Mouse (Mus musculus) kidney, postnatal 14 days (tissue): ENCODE measurements around the gene Adamts15.

Source experiments
- DNase-seq: peaks from one replicate; pipeline ENCODE4 v3.0.0; 2022; ENCODE audit warnings: mixed read lengths

The Adamts15 gene

DNA sequence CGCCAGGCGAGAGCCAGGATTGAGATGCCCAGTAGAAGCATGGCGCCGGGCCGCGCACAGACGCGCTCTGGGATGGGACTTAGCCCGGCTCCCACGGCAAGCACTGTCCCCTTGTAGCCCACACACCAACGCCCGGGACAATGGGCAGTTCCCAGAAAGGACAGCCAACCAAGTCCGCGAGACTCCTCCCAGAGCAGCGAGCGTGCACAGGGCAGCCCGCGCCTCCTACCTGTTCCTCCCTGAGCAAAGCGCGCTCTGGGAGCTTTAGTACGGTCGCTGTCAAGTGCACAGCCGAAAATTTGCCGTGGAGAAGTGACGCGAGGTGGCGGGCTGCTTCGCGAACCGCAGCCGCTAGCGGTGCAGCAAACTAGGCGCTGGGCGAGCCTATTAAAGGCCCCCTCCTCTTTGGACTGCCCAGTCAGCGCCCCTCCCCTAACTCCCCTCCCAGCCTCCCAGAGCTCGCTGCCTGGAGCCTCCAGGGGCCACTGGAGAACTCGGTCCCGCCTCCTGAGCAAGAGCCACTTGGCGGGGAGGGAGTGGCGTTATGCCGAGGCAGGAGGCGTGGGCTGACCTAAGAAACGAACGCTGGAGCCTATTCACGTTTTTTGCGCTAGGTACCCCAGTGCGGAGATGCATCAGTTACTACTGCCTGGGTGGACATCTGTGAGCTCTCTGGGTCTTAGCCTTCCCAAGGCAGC, at the start of gene Adamts15:
TSS of gene Adamts15 (minus strand) at position 256 of the 698 bp plus-strand sequence.
- peak; percentile 88 for DNase-seq

DNA sequence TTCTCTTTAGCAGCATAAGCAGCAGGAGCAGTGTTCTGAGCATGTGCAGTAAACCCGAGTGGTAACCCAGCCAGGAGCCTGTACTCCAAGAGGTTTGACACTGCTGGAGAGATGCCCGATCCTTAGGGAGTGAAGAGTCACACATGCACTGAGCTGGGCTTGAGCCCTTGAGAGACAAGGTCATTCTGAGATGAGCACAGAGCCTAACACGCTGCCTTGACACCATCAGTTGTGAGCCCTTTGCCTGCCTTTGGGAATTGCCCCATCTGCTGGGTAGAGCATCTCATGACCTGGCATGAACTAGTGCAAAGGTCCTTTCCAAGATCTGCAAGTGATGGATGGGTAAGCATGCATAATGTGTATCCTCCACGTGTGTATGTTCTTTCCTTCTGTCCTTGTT, 49.7 kb upstream of the Adamts15 start:
- DNase-seq = no peak

DNA sequence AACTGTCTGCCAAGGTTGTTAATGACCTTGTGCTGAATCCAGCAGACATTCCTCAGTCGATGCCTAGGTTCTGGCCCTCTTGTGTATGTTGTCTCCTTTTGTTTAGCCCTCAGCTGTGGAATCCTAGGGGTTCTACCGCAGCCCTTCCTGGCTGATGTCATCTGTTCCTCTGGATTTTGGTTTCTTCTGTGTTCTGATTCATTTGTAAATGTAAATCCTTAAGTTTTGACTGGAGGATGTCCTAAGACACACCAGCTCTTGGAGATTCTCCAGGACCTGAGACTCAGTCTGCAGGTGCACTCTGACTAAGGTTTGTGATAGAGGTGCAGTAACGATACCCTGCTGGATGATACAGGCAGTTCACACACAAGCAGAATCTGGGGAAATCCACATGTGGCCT, 47.7 kb upstream of the Adamts15 start:
- DNase-seq = no peak

DNA sequence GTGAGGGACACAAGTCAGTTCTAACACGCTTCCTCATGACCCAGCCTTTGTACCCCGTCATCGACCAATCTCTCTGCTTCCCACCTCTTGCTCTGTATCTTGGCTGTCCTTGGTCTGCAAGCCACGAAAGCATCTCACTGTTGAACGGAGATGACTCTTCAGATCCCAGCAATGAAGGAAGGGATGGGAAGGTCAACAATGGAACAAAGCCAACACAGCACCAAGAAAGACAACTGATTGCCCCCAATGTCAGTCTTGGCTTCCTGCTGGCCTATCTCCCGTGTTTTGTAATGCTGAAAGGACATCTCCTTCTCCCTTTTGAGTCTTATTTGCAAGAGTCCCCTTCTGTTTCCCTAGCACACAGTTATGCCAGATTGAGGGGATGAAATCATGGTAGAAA, 45.9 kb upstream of the Adamts15 start:
- no peak for DNase-seq

DNA sequence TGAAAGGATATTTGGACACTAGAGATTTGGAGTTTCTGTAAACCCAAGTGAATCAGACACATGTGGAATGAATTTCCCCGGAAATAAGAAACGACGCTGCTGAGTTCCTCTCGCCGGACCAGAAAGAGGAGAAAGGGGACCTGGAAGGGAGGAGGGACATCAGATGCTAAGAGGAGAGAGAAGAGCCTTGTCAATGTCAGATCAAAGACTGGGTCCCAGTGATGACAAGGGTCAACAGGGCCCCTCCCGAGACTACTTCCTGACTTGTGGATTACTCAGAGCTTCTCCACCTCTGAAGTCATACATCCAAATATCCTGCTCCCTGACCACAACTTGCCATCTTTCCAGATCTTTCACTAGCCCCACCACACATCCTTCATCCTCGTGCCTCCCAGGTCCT, 44.6 kb upstream of the Adamts15 start:
- no peak for DNase-seq

DNA sequence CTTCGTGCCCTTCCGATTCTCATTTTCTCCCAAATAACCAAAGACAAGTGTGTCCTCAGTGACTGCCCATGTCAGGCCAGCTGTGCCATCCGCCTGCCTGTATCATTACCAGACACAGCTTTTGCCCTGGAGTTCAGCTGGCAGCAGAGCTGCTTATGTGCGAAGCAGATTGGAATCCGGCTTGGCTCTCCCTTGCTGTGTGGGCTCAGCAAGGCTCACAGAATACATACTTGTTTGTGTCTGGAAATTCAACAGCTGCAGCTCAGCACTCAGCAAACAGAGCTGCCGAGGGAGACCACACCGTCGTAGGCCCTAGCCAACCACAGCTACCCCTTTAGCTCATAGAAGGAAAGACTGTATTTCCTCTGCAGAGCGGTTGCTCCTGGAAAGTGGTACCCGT, 42.4 kb upstream of the Adamts15 start:
- no peak for DNase-seq

DNA sequence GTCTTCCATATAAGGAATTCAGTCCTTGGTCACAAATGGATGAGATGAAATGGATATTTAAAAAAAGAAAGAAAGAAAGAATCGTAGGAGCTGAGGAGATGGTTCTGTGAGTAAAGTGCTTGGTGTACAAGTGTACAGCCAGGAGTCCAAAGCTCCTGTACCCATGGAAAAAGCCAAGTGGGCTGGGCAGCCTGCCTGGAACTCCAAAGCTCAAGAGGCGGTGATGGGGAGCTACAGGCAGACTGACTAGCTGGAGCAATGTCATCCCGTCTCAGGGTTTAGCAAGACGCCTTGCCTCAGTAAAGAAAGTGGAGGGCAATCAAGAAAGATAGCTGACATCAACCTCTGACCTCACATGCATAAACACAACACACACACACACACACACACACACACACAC, 41.5 kb upstream of the Adamts15 start:
- DNase-seq = no peak

DNA sequence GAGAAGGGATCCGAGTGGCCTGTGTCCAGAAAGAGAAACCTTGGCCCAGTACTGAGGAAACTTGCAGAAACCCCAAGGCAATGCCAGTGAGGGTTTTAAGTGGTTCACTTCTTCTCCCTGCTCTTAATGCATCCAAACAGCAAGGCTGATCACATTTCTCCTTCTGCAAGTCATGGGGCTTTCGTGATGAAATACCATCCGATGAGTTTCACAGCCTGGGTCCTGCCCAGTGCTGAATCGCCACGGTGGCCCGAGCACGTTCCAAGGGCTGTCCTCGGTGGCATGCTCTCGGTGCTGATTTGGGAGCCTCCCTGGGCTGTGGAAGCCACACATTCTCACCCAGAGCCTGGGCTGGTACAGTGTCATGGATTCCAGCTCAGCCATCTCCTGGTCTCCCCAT, 33.0 kb upstream of the Adamts15 start:
- no peak for DNase-seq

DNA sequence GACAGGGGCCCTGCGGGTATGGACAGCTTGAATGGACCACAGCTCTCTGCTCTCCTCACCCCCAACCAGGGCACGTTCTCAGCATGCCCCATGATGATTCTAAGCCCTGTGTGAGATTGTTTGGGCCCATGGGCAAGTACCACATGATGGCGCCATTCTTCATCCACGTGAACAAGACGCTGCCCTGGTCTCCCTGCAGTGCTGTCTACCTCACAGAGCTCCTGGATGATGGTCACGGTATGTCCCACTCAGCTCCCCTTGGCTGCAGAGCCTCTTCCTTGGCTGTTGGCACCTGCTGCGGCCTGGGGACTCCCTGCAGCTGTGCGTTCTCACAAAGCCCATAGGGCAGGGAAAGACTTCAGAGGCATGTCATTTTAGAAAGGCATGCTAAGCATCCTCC, 31.0 kb upstream of the Adamts15 start:
- peak; percentile 24 for DNase-seq

DNA sequence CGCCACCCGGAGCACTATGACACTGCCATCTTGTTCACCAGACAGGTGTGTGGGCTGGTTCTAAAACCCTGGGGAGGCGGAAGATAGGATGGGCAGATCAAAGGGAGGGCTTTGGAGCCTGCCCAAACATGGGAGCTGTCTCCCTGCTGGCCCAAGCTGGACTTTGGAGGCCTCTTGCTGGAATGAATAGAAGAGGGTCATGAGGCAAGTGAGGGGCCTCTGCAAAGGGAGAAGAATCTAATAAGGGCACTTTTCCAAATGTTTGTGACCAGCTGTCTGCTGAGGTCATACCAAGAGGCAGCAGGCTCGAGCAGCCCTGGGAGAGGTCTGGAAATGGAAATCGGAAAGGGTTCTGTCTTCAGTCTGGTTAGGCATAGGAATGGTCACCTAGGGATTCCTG, 29.2 kb upstream of the Adamts15 start:
- DNase-seq = no peak

DNA sequence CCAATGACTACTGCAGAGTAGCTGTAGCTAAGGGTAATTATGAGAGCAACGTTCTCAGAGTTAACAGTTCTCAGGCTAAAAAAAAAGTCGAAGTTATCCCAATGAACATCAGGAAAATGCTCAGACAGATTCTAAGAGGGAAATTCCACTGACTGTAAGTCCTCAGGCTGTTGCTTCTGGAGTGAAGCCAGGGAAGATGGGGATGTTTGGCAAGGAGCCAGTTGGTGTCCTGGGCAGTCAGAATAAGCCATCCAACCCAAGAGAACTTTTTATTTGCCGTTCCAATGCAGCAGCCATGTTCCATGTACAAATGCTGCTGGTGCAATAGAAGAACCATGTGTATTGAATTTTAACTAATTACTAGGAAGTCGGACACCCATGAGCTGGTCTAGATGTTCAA, 28.3 kb upstream of the Adamts15 start:
- peak; percentile 57 for DNase-seq

DNA sequence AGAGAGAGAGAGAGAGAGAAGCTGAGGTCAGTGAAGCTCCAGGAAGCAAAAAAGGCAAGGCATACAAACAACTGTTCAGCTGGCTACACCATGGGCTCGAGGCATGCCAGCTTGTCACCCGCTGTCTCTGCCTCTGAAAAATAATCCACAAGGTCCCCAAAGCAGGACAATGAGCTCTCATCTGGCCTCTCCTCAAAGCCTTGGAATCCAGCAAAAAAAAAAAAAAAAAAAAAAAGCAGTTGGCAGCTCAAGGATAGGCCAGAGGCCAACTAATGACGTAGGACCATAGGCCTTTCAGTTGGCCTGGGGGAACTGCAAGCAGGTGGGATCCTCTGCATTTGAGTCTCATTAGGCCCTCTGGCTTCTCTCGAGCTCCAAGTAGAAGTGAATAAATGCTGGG, 27.7 kb upstream of the Adamts15 start:
- DNase-seq = no peak

DNA sequence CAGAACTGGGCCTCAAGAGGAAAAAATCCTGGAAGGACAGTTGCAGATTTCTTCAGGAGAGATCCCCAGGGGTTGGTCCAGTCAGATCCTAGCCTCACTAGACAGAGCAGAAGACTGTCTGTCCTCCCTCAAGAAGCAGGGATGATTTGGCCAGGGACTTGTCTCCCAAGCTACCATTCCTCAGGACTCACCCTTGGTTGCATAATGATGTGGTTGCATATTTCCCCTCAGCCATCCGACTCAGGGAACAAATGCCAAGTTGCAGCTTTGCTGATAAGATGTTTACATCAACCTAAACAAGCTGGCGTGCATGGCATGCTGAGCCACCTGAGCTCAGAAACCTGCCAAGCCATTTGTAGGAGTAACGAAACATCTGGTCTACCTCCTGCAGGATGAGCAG, 27.2 kb upstream of the Adamts15 start:
- DNase-seq = no peak

DNA sequence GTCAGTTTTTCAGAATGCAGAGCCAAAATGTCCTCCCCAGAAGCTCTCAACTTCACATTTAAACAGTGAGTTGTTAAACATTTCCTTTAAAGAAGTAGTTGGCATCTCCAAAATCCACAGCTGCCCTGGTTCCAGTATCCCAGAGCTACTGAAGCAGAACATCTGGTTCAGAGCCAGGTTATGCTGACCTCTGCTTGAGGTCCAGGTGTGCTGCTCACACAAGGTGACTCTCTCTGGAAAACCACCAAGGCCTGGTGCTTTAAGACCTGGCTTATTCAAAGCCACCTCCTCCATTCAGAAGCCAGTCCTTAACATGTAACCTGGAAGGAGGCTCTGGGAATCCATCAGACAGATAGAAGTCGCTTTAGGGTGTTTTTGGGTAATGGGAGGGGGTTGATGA, 23.0 kb upstream of the Adamts15 start:
- peak; percentile 36 for DNase-seq

DNA sequence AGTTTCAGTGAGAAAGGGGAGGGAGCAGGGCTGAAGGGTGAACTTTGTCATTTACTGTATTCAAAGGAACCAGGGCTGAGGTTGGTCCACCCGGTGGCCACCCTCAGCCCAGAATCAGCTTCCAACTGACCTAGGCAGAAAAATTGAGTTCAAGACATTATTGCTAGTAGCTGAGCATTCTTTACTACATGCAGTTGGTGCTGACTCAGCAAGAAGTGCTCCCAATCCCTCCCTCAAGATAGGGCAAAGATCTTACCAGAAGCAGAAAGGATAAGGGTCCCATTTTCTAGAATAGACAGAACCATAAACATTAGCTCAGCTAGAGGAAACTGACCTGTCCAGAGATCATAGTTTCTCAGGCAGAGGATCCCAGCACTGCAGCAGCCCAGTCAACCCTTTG, 22.0 kb upstream of the Adamts15 start:
- no peak for DNase-seq

DNA sequence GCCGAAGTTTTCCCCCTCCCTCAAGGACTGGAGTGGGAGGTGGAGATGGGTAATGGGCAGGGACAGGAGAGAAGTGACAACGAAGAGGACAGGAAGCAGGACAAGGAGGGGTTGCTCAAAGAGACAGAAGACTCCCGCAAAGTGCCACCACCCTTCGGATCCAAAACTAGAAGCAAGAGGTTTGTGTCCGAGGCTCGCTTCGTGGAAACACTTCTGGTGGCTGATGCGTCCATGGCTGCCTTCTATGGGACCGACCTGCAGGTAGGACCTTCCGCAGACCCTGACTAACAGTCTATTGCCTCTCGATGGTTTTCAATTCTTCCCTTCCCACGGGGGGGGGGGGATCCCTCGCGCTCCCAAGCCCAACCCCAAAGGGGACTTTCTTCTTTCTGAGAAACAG, 21.1 kb upstream of the Adamts15 start:
- no peak for DNase-seq

DNA sequence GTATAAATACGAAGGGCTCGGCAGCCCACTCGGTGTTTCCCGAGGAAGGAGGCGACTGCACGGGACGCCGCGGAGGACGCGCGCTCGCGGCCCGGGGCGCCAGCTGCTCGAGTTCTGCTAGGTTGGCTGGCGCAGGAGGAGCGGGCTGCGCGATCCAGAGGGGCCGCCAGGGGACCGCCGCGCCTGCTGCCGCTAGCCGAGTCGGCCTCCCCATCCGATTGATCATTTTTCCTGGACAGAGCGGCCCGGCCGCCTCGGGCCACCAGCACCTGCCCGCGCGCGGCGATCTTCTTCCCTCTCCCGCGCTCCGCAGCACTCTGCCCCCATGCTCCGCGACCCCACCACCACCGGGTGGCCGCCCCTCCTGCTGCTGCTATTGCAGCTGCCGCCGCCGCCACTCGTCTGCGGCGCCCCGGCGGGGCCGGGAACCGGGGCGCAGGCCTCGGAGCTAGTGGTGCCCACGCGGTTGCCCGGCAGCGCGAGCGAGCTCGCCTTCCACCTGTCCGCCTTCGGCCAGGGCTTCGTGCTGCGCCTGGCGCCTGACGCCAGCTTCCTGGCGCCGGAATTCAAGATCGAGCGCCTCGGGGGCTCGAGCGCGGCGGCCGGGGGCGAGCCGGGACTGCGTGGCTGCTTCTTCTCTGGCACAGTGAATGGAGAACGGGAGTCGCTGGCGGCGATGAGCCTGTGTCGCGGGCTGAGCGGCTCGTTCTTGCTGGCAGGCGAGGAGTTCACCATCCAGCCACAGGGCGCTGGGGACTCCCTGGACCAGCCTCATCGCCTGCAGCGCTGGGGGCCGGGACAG, 20.5 kb upstream of the Adamts15 start, which contains the start of gene Adamts8:
TSS of gene Adamts8 (plus strand) at position 51 of the 802 bp plus-strand sequence.
- DNase-seq = peak; percentile 50

DNA sequence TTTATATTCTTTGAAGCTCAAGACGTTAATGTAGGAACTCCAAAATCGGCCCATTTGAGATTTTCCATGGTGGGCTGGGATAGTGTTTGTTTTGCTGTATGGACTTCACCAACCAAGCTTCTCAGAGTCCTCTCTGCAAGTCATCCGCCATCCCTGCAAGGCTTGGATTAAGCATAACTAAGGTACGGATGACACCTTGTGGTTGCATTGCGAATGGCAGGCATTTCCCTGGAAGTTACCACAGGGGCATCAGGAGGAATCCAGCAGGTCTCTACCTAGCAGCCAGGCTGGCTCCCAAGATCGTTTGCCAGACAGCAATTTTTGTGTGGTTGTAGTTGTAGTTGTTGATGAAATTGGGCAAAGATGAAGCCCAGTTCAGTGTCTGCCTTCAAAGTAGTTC, 18.1 kb upstream of the Adamts15 start:
- peak; percentile 90 for DNase-seq

DNA sequence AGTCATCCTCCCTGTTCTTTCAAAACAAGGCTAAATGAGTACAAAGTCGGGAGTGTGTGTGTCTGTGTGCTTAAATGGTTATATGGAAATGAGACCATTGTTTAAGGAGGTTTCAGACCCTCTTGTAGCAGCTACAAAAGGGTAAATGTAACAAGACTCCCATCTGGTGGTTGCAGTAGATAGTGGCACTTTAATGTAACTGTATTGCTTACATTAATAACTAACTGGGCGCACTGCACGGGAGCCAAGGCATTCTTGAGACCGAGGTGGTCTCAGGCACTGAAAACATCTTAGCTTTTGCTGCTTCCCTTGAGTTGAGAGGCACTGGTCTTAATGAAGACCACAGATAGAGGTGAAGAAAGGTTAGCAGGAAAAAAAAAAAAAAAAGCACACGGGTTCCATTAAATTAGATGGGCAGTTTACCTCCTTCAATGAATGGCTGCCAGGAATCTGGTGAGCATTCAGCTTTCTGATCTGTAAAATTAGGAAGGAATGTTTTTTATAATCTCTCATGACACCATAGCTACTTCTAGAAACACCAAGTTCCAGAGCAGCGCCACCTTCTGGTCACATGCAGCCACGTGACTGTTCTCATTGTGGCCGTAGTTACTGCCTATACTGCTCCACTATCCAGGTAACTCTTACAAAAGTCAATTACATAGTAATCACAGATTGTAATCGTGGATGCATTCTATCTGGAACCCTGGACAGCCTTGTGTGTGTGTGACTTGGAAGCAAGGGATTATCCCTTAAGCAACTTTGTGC, 14.6 kb upstream of the Adamts15 start:
- DNase-seq = peak; percentile 66

DNA sequence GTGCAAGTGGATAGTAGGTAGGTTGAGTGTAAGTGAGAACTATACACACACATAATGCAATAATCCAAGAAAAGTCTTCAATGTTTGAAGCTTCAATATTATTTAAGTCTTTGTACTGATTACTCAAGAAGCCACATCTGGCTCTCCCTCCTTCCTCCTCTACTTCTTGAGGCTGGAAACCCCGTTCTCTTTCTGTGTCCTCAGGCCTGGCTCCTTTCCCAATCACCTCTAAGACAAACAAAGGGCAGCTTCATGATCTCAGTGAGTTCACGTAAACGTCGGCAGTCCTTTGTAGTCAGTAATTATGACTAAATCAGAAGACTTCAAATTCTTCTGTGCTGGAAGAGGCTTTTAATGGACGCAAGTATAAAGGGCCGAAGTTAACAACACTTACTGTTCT, 12.6 kb upstream of the Adamts15 start:
- DNase-seq = no peak

DNA sequence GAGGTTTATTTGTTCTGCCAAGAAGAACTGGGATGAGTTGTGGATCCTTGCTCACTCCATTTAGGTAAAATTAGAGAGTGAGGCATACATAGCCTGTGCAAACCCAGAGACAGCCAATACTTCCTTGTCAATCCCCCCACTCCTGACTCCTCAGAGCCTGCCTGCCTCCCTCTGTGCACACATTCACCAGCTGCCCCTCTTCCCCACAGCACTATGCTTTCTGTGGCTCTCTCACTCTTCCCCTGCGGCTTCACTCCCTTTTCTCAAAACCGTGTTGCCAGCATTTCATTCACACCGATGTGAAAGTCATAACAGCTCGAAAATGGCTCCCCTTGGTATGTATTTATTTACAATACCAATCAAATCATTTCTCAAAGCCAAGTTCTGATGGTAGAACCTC, 10.1 kb upstream of the Adamts15 start:
- no peak for DNase-seq

DNA sequence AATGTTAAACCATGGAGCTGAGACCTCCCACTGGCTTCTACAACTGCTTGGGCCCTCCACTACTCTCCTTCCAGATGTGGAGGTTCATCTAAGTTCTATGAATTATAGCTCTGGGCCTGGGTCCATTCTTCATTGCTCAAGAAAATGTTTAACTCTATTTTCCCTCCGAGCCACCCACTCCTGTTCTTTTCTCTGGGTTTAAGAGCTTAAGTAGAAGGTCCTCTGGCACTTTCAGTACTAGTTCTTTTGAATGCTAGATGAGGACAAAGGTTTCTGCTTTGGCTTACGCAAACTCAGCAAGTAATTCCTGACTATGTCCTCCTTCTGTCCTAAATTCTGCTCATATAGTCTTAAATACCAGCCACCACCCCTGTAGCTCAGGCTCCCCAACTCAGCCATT, 6.5 kb upstream of the Adamts15 start:
- no peak for DNase-seq

DNA sequence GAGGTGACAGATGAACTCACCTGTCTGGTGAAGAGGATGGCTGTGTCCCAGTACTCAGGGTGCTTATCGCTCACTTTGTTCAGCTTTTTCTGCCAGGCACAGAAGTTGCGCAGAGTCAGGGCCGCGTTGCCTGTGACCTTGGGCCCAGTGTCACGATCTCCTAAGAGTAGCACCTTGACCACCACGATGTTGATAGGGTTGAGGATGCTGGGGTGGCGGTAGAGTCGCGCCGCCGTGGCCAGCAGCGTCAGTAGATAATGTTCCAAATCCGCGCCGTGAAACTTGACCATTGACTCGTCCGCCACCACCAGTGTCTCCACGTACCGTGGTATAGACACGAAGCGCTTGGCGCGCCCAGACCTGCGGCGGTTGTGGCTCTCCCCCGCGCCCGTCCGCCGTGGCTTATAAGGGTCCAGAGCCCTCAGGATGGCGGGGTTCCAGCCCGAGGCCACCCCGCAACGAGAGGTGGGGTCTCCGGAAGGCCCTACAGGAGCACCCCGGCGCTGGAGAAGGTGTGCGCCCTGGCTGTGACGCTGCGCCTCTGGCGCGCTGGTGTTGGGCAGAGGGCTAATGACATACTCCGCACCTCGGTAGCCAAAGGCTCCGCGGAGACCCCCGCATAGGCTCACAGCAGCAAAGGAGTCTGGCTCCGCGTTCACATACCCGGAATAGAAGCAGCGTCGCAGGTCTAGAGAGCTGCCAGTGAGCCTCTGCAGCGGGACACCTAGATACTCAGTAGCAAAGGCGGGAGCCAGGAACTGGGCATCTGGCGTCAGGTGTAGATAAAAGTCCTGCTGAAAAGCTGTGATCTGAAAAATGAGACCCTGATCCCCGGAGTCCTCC, 770 bp downstream of the Adamts15 start:
- no peak for DNase-seq
